Mouse (Mus musculus) bone marrow, adult 2 months (tissue): ENCODE measurements at regions not wholly inside any gene's neighbourhood (a gene's known extent, or its start where the extent isn't known, plus 50 kb on each side); places are given as distances from the start of the nearest gene placed in this dataset.

ENCODE experiments used
- H3K27ac ChIP-seq: fragments of 200-500 bp; 2 replicates; pipeline ENCODE4 v1.5.1; 2012; ENCODE audit warnings: low read depth, mild to moderate bottlenecking, control low read depth, inconsistent platforms, low read length; ENCODE audit not compliant: control insufficient read depth, poor library complexity, insufficient read depth
- H3K4me1 ChIP-seq: fragments of 200-500 bp; 2 replicates; pipeline ENCODE4 v1.6.1; 2011; ENCODE audit warnings: low read length; ENCODE audit not compliant: control insufficient read depth, insufficient read depth
- H3K4me3 ChIP-seq: fragments of 200-500 bp; replicated peaks from 2 replicates; pipeline ENCODE3; 2011; ENCODE audit warnings: mild to moderate bottlenecking, low read depth, low read length, control low read depth; ENCODE audit not compliant: control insufficient read depth
- CTCF ChIP-seq: fragments of 200-500 bp; IDR thresholded peaks from 2 replicates; pipeline ENCODE4 v1.5.1; 2011; ENCODE audit warnings: low read length, control low read depth; ENCODE audit not compliant: control insufficient read depth, insufficient read depth
- POLR2A ChIP-seq: fragments of 200-500 bp; IDR thresholded peaks from 2 replicates; pipeline ENCODE4 v1.6.1; 2011; ENCODE audit warnings: low read depth, mild to moderate bottlenecking, control low read depth, low read length, borderline replicate concordance; ENCODE audit not compliant: control insufficient read depth
- WGBS: fragments of 180-500 bp; shearing (Covaris S2); methylation state at CpG from one replicate; pipeline ENCODE4 v1.1.7; 2018; 5-methylcytosine and 5-hydroxymethylcytosine counted together

- Histone ChIP-seq H3K4me1 (no peaks in the 10 kb centered on the region), H3K4me3 (no peak overlapping the region), H3K27ac (no peak overlapping the region)
- WGBS = 50% methylated on average over 5 of the region's 5 CpGs
- TF ChIP-seq POLR2A = no peak
- TF ChIP-seq CTCF = no peak
These were observed 198.9 kb upstream of the Ccdc122 start for GRCm38 (mm10) chr14:76837583-76838220.

- Histone ChIP-seq H3K4me1 (no peaks in the 10 kb centered on the region), H3K4me3 (no peak overlapping the region), H3K27ac (no peak overlapping the region)
- 61% methylated on average over 10 of the region's 10 CpGs for WGBS
- TF ChIP-seq POLR2A = no peak
- no peak for TF ChIP-seq CTCF
These were observed 199.6 kb upstream of the Ccdc122 start for GRCm38 (mm10) chr14:76836926-76837516.

- Histone ChIP-seq H3K27ac (no peak overlapping the region), H3K4me3 (no peak overlapping the region), H3K4me1 (no peaks in the 10 kb centered on the region)
- 84% methylated on average over 2 of the region's 2 CpGs for WGBS
- TF ChIP-seq POLR2A (no peak), CTCF (no peak)
These were observed 200.3 kb upstream of the Ccdc122 start for GRCm38 (mm10) chr14:76836271-76836670.

GRCm38 (mm10) chr14:76834084-76834483 is 202.5 kb upstream of the Ccdc122 start:
- TF ChIP-seq CTCF = no peak
- no peak for TF ChIP-seq POLR2A
- Histone ChIP-seq H3K4me3 (no peak overlapping the region), H3K4me1 (no peaks in the 10 kb centered on the region), H3K27ac (no peak overlapping the region)
- 71% methylated on average over 6 of the region's 6 CpGs for WGBS

- Histone ChIP-seq H3K4me1 (no peaks in the 10 kb centered on the region), H3K4me3 (no peak overlapping the region), H3K27ac (no peak overlapping the region)
- WGBS = 67% methylated on average over 1 of the region's 1 CpGs
- no peak for TF ChIP-seq CTCF
- TF ChIP-seq POLR2A = no peak
These were observed 207.4 kb upstream of the Ccdc122 start for GRCm38 (mm10) chr14:76829161-76829510.

- Histone ChIP-seq H3K4me1 (no peaks in the 10 kb centered on the region), H3K27ac (no peak overlapping the region), H3K4me3 (no peak overlapping the region)
- WGBS = 35% methylated on average over 10 of the region's 10 CpGs
- TF ChIP-seq CTCF (no peak), POLR2A (no peak)
These were observed 208.0 kb upstream of the Ccdc122 start for GRCm38 (mm10) chr14:76828453-76829160.

- TF ChIP-seq POLR2A (no peak), CTCF (no peak)
- H3K4me1 ChIP-seq = peaks cover 1% of the 10 kb centered on the region; the same call in 1 of the 2 replicates
- no peak overlapping the region for H3K4me3 ChIP-seq
- no peak overlapping the region for H3K27ac ChIP-seq
- WGBS = 83% methylated on average over 3 of the region's 3 CpGs
These were observed 212.5 kb upstream of the Ccdc122 start for GRCm38 (mm10) chr14:76824066-76824465.

GRCm38 (mm10) chr14:76822766-76823325 is 213.7 kb upstream of the Ccdc122 start:
- no peak overlapping the region for H3K4me3 ChIP-seq
- 81% methylated on average over 9 of the region's 9 CpGs for WGBS
- no peak overlapping the region for H3K27ac ChIP-seq
- H3K4me1 ChIP-seq = peaks cover 1% of the 10 kb centered on the region; the same call in 1 of the 2 replicates
- TF ChIP-seq POLR2A (no peak), CTCF (no peak)
